Mouse (Mus musculus): ENCODE measurements around the gene Gm44511. TPM values are rescaled to one million over a fixed set of nuclear protein-coding genes. Genes with fewer than 3 reads are reported as not detected.
"Not testable (repeated sequence)": the region's sequence is repeated elsewhere in the genome, so short reads cannot be mapped to it uniquely, and the experiment has no call there.

The Gm44511 gene
- polyA plus RNA-seq, 1 experiment from 2014 or later: not detected

GRCm38 (mm10) chr6:128763736-128764523 is 62.2 kb downstream of the Gm44511 start:
- Histone ChIP-seq H3K4me1 (peaks cover 10% of the 10 kb centered on the region), H3K27ac (peak overlapping the region; percentile 93), H3K9me3 (no peaks in the 10 kb centered on the region), H3K4me3 (peak overlapping the region; percentile 51), H3K9ac (peak overlapping the region; percentile 70), H3K4me2 (peak overlapping the region; percentile 59), H3K36me3 (replicated peaks) (no peaks in the 10 kb centered on the region), H3K27me3 (replicated peaks) (no peaks in the 10 kb centered on the region)
- peak; percentile 90 for ATAC-seq (replicated peaks)
- 1% methylated on average over 30 of the region's 30 CpGs for WGBS

- not testable (repeated sequence) for ATAC-seq (replicated peaks)
Observed at GRCm38 (mm10) chr6:128762892-128763670, 63.0 kb downstream of the Gm44511 start.

GRCm38 (mm10) chr6:128761144-128761540 is 65.0 kb downstream of the Gm44511 start:
- Histone ChIP-seq H3K9me3 (no peaks in the 10 kb centered on the region), H3K36me3 (replicated peaks) (no peaks in the 10 kb centered on the region), H3K4me2 (peak overlapping the region; percentile 35), H3K9ac (peak overlapping the region; percentile 49), H3K4me3 (peak overlapping the region; percentile 66), H3K27me3 (replicated peaks) (no peaks in the 10 kb centered on the region), H3K4me1 (peaks cover 10% of the 10 kb centered on the region), H3K27ac (peak overlapping the region; percentile 95)
- WGBS: 40% methylated on average over 5 of the region's 5 CpGs
- no peak for ATAC-seq (replicated peaks)

More at GRCm38 (mm10) chr6:128762892-128763670, 63.0 kb downstream of the Gm44511 start:
- WGBS: 77% methylated on average over 9 of the region's 10 CpGs
- Histone ChIP-seq H3K4me3 (peak overlapping the region; percentile 51), H3K4me1 (peaks cover 10% of the 10 kb centered on the region), H3K4me2 (peak overlapping the region; percentile 59), H3K9ac (peak overlapping the region; percentile 70; the same call in 1 of the 2 replicates), H3K27ac (peak overlapping the region; percentile 93)
- not testable (repeated sequence) for H3K9me3 ChIP-seq; H3K36me3 ChIP-seq (replicated peaks); H3K27me3 ChIP-seq (replicated peaks)

- not testable (repeated sequence) for H3K27me3 ChIP-seq (replicated peaks); H3K9me3 ChIP-seq; H3K36me3 ChIP-seq (replicated peaks)
- Histone ChIP-seq H3K4me2 (peak overlapping the region; percentile 35), H3K27ac (peak overlapping the region; percentile 95), H3K4me1 (peaks cover 10% of the 10 kb centered on the region), H3K4me3 (peak overlapping the region; percentile 66), H3K9ac (peak overlapping the region; percentile 77)
- ATAC-seq (replicated peaks): peak; percentile 78
- under 1% methylated on average over 44 of the region's 44 CpGs for whole genome bisulfite sequencing
Observed at GRCm38 (mm10) chr6:128760416-128761143, 65.5 kb downstream of the Gm44511 start.

- H3K9me3 ChIP-seq; H3K27me3 ChIP-seq (replicated peaks); H3K36me3 ChIP-seq (replicated peaks): not testable (repeated sequence)
- WGBS: under 1% methylated on average over 22 of the region's 22 CpGs
- peak overlapping the region; percentile 95 for H3K27ac ChIP-seq
- H3K4me1 ChIP-seq: peaks cover 10% of the 10 kb centered on the region
- ATAC-seq (replicated peaks): peak; percentile 65
- peak overlapping the region; percentile 77 for H3K9ac ChIP-seq
- peak overlapping the region; percentile 66 for H3K4me3 ChIP-seq
- H3K4me2 ChIP-seq: peak overlapping the region; percentile 36
Observed at GRCm38 (mm10) chr6:128760016-128760415, 66.1 kb downstream of the Gm44511 start.

GRCm38 (mm10) chr6:128759221-128759950 is 66.7 kb downstream of the Gm44511 start:
- peak overlapping the region; percentile 95 for H3K27ac ChIP-seq
- H3K4me1 ChIP-seq: peaks cover 10% of the 10 kb centered on the region
- H3K27me3 ChIP-seq (replicated peaks): no peaks in the 10 kb centered on the region
- H3K36me3 ChIP-seq (replicated peaks): no peaks in the 10 kb centered on the region
- ATAC-seq (replicated peaks): no peak
- H3K4me2 ChIP-seq: peak overlapping the region; percentile 36
- no peak overlapping the region for H3K9ac ChIP-seq
- 80% methylated on average over 5 of the region's 5 CpGs for WGBS
- no peaks in the 10 kb centered on the region for H3K9me3 ChIP-seq
- H3K4me3 ChIP-seq: peak overlapping the region; percentile 66

- H3K36me3 ChIP-seq (replicated peaks); H3K9ac ChIP-seq; H3K4me3 ChIP-seq; H3K4me1 ChIP-seq; H3K27ac ChIP-seq; ATAC-seq (replicated peaks); H3K4me2 ChIP-seq; H3K9me3 ChIP-seq; H3K27me3 ChIP-seq (replicated peaks): not testable (repeated sequence)
- 68% methylated on average over 4 of the region's 4 CpGs for WGBS
Observed at GRCm38 (mm10) chr6:128755402-128755763, 70.7 kb downstream of the Gm44511 start.

GRCm38 (mm10) chr6:128754748-128755401 is 71.2 kb downstream of the Gm44511 start:
- WGBS: 80% methylated on average over 12 of the region's 12 CpGs
- not testable (repeated sequence) for H3K4me1 ChIP-seq; H3K36me3 ChIP-seq (replicated peaks); H3K4me2 ChIP-seq; H3K9ac ChIP-seq; H3K9me3 ChIP-seq; H3K27me3 ChIP-seq (replicated peaks); H3K4me3 ChIP-seq
- 0 out of 2 replicates have a peak, but pooled peaks have one; percentile 2 for ATAC-seq (replicated peaks)
- peak overlapping the region; percentile 78 for H3K27ac ChIP-seq

- not testable (repeated sequence) for H3K4me1 ChIP-seq; H3K9me3 ChIP-seq; H3K27me3 ChIP-seq (replicated peaks); H3K9ac ChIP-seq; H3K4me3 ChIP-seq; H3K36me3 ChIP-seq (replicated peaks)
- 27% methylated on average over 10 of the region's 10 CpGs for WGBS
- Histone ChIP-seq H3K27ac (peak overlapping the region; percentile 78), H3K4me2 (peak overlapping the region; percentile 32)
- peak; percentile 88 for ATAC-seq (replicated peaks)
Observed at GRCm38 (mm10) chr6:128754265-128754664, 71.8 kb downstream of the Gm44511 start.

GRCm38 (mm10) chr6:128753610-128754224 is 72.4 kb downstream of the Gm44511 start:
- WGBS: 34% methylated on average over 8 of the region's 8 CpGs
- not testable (repeated sequence) for H3K27me3 ChIP-seq (replicated peaks); H3K4me1 ChIP-seq; H3K9ac ChIP-seq; H3K4me3 ChIP-seq; H3K36me3 ChIP-seq (replicated peaks); H3K9me3 ChIP-seq
- Histone ChIP-seq H3K4me2 (peak overlapping the region; percentile 32), H3K27ac (peak overlapping the region; percentile 78)
- ATAC-seq (replicated peaks): peak; percentile 98

GRCm38 (mm10) chr6:128747006-128747405 is 79.1 kb downstream of the Gm44511 start:
- not testable (repeated sequence) for H3K9ac ChIP-seq; H3K36me3 ChIP-seq (replicated peaks); H3K27me3 ChIP-seq (replicated peaks); H3K4me2 ChIP-seq; ATAC-seq (replicated peaks); H3K9me3 ChIP-seq; H3K4me3 ChIP-seq; H3K27ac ChIP-seq; H3K4me1 ChIP-seq
- WGBS: 71% methylated on average over 6 of the region's 6 CpGs

Measured in midbrain, embryonic 15.5 days (tissue).